Mouse (Mus musculus) right cerebral cortex, postnatal 4 days (tissue): Measurements from ENCODE around the gene Eif5b.
"Not testable (repeated sequence)": the region's sequence is repeated elsewhere in the genome, so short reads cannot be mapped to it uniquely, and the experiment has no call there.

Source experiments
- DNase-seq: peaks from one replicate; pipeline ENCODE4 v3.0.0-alpha.2; 2022

Gene Eif5b

GRCm38 (mm10) chr1:37997867-37998266 lies at the start of gene Eif5b, which contains the start of gene Txndc9:
Gene Eif5b, plus strand, starts transcription at chr1:37998010.
Gene Txndc9, minus strand, starts transcription at chr1:37997893.
- peak; percentile 94 for DNase-seq

- no peak for DNase-seq
These were observed 48.9 kb upstream of the Eif5b start for GRCm38 (mm10) chr1:37948906-37949305.

- no peak for DNase-seq
These were observed 43.0 kb upstream of the Eif5b start for GRCm38 (mm10) chr1:37954786-37955185.

GRCm38 (mm10) chr1:37955251-37955650 lies 42.6 kb upstream of the Eif5b start:
- DNase-seq = no peak

GRCm38 (mm10) chr1:37956690-37957431 lies 40.9 kb upstream of the Eif5b start:
- peak; percentile 7 for DNase-seq

GRCm38 (mm10) chr1:37957659-37958058 lies 40.2 kb upstream of the Eif5b start, which contains the start of gene Lyg1:
Gene Lyg1, minus strand, starts transcription at chr1:37957759.
- no peak for DNase-seq

GRCm38 (mm10) chr1:37958516-37958915 lies 39.3 kb upstream of the Eif5b start:
- DNase-seq = no peak

- DNase-seq = peak; percentile 34
These were observed 38.3 kb upstream of the Eif5b start for GRCm38 (mm10) chr1:37959486-37959885.

GRCm38 (mm10) chr1:37965571-37965970 lies 32.2 kb upstream of the Eif5b start:
- no peak for DNase-seq

GRCm38 (mm10) chr1:37968746-37969145 lies 29.1 kb upstream of the Eif5b start:
- DNase-seq = no peak

GRCm38 (mm10) chr1:37971520-37971919 lies 26.3 kb upstream of the Eif5b start:
- DNase-seq = no peak

- not testable (repeated sequence) for DNase-seq
These were observed 21.1 kb upstream of the Eif5b start for GRCm38 (mm10) chr1:37976666-37977065.

GRCm38 (mm10) chr1:37977303-37977702 lies 20.5 kb upstream of the Eif5b start:
- DNase-seq = no peak

- DNase-seq = no peak
These were observed 13.5 kb upstream of the Eif5b start for GRCm38 (mm10) chr1:37984326-37984725.

- peak; percentile 43 for DNase-seq
These were observed 12.0 kb upstream of the Eif5b start for GRCm38 (mm10) chr1:37985764-37986323.

GRCm38 (mm10) chr1:37987856-37988255 lies 10.0 kb upstream of the Eif5b start:
- DNase-seq = no peak

GRCm38 (mm10) chr1:37996226-37996625 lies 1.6 kb upstream of the Eif5b start:
- no peak for DNase-seq

- peak; percentile 91 for DNase-seq
These were observed 829 bp upstream of the Eif5b start for GRCm38 (mm10) chr1:37996877-37997484.

- DNase-seq = no peak
These were observed 775 bp downstream of the Eif5b start for GRCm38 (mm10) chr1:37998371-37999199.

GRCm38 (mm10) chr1:37999552-37999951 lies 1.7 kb downstream of the Eif5b start:
- DNase-seq = no peak

- no peak for DNase-seq
These were observed 3.0 kb downstream of the Eif5b start for GRCm38 (mm10) chr1:38000844-38001243.

- no peak for DNase-seq
These were observed 4.1 kb downstream of the Eif5b start for GRCm38 (mm10) chr1:38001956-38002355.

- DNase-seq = no peak
These were observed 5.2 kb downstream of the Eif5b start for GRCm38 (mm10) chr1:38003046-38003445.
